Mouse (Mus musculus): ENCODE data around the gene Zbtb16.
A peak's percentile ranks its signal among the peaks of the same experiment; 100 is the strongest.

The Zbtb16 gene

DNA sequence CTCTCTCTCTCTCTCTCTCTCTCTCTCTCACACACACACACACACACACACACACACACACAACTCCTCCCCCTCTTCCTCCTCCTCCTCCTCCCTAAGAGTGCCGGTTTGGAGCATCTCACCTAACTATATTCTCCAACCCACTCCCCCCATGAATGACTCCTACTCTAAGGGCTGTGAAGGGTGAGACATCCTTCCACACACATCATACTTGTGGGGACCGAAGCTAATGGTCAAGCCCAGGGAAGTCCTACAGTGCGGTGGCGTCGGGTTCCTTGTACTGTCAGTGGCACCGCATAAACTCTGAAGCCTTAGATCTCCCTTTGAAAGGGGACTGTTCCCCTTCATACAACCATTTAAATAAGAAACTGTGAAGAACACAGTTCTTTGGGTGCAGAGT, 110.9 kb downstream of the Zbtb16 start:
- no peak for DNase-seq

DNA sequence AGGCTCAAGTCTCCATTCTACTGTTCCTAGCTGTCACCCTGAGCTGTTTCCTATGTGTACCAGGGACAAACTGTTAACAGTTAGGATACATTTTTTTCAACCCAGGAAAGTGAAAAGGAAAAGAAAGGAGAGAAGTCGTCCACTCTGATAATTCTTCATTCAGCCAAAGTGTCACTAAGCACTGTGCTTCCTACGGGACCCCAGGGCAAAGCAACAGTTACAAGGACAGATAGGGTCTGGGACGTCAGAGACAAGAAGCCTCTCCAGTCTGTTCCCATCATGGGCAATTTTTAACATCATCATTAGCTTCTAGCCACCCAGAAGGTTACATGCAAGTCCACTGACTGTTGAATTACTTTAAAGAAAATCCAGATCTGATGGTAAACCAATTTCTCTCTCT, 111.3 kb downstream of the Zbtb16 start:
- no peak for DNase-seq

DNA sequence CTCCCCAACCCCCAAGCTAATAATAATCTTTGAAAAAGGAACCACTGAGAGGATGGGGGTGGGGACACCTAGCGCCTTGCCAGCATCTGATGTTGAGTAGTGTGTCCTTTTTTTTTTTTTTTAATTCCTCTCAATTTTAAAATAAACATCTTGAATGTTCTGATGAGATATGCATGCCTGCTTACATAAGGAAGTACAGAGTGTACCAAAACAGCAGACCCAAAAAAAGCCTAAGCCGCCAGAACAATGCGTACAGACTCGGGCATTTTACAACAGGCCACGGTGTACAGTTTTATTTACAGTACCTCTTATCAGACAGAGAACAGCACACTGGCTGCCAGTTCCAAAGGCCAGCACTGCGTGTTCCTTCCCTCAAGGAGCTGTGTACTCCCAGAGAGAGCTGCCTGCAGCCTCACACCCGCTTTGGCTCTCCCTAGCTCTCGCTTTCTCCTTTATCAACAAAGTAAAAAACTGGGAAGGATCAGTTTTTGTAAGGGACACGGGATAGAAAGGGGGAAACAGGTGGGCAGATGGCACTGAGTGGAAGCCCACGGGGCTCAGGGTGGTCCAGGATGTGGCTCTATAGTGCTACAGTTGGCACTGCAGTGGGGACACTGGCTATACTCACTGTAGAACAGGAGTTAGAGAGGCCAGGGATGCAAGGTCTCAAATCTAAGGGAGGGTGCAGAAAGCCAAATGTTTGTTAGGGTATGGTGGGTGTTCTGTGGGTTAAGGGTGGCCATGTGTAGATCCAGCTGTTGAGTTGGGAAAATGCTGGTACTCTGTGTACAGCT, 112.3 kb downstream of the Zbtb16 start:
- peak; percentile 88 for DNase-seq

GRCm38 (mm10) chr9:48723025-48723424, 113.0 kb downstream of the Zbtb16 start:
- no peak for DNase-seq

DNA sequence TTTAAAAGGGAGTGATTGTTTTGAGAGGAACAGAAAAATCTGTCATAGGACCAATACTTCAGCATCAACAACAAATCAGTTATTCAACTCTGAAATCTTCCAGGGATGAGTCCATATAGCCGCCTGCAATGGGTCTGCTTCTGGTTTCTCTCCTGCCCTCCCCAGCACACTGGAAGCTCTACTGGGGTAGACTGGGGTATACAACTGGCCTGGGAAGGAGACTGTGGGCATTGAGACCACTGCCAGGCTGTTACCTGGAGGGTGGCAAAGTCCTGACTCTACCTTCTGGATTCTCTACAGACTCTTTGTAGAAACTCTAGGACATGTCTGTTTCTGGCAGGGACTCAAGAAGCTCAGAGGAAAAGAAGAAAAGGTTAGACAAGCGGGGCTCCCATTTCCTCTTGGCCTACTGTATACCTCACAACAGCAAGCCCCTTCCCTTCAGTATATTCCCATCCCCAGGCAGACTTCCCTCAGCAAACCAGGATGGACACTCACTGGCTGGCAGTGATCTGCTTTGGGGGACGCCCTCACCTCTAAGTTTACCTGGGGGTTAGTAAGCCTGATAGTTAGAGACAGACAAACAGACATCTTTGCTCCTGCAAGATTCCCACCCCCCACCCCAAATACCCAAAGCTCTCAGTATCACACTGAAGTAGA, 113.6 kb downstream of the Zbtb16 start:
- no peak for DNase-seq

- DNase-seq = no peak
Observed at GRCm38 (mm10) chr9:48721655-48722054, 114.4 kb downstream of the Zbtb16 start.

DNA sequence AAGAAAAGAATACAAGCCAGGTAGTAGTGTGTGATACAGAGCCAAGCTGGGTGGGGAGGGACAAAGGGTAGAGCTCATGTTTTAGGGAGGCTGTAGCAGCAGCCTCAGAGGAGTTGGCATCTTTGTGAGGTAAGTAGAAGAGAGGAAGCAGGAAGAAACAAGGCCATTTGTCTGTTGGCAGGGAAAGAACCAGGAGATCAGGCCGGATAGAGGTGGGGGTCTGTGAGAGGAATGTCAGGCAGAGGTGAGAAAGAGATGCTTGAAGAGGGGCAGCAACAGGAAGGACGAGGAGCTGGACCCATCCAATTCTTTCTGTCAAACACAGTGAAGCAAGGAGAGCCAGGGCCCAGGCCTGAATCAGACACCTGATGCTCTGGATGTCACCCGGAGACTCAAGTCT, 114.8 kb downstream of the Zbtb16 start:
- DNase-seq = no peak

- no peak for DNase-seq
Observed at GRCm38 (mm10) chr9:48720251-48720963, 115.6 kb downstream of the Zbtb16 start.

DNA sequence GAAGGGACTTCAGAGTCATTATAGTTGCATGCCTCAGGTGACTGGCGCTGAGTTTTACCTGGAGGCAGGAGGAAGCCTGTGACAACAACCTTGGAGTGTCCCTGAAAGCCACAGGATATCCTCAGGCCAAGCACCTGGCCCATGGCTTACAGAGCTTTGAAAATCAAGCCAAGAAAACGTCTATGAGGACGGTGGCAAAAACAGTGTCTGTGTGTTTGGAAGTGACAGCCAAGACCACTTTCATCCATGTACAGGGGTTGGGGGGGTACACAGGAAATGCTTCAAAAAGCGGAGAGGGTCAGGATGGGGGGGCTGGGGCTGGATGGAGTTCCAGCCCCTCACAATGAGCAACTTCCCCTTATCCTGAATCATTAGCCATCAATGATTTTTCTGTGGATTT, 116.4 kb downstream of the Zbtb16 start:
- no peak for DNase-seq

DNA sequence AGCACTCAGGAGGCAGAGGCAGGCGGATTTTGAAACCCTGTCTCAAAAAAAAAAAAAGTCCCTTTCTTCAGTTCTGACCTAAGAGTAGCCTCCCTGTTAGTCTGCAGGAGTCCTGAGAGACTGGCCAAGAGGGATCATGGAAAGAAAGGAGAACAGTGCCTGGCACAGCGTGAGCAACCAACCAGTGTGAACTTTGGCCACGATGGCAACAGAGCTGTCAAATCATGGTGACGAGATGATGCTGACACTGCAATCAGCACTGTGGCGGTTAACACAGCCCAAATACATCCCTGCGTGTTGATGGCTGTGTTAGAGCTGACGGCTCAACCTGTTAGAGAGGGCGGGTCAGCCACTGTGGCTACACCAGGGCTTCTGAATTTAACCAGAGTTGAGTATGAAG, 119.5 kb downstream of the Zbtb16 start:
- peak; percentile 39 for DNase-seq

- DNase-seq = no peak
Observed at GRCm38 (mm10) chr9:48715042-48715441, 121.0 kb downstream of the Zbtb16 start.

DNA sequence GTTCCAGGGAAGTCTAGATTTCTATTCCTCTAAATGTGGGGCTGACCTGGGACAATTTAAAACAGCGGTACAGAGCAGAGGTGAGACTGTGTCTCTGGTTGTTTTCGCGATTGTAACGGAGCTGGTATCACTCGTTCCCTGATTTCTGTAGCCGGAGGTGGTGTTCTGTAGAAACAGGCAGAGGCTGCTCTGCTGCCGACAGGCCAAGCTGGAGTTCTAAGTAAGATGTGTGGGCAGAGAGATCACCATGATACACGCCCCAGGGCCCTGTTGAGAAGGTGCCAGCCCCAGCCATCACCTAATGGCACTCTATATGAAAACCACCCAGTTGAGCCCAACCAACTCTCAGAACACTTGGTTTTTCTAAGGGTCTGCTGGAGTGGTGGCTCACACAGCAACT, 122.2 kb downstream of the Zbtb16 start:
- no peak for DNase-seq

GRCm38 (mm10) chr9:48712985-48713765, 122.8 kb downstream of the Zbtb16 start:
- no peak for DNase-seq

- no peak for DNase-seq
Observed at GRCm38 (mm10) chr9:48711826-48712225, 124.2 kb downstream of the Zbtb16 start.

DNA sequence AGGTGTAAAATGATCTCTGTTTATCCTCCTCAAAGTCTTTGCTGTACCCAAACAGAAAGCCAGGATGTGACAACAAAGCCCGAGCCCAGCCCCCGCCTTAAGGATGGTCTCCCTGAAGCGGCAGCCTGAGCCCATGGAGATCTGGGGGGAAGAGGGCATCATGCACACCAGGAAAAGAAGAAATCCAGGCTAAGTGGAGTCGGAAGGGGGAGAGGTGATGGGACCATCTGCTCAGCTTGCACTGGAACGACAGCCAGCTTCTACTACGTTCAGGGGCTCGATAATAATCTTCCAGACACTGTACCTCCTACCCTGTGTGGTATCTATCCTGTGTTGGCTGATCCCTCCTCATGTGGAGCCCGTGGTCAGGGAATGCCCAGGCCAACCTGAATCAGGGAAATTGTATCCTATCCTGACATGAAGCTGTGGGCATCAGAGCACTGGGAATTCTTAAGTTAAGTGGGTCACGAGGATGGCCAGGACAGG, 124.7 kb downstream of the Zbtb16 start:
- no peak for DNase-seq

DNA sequence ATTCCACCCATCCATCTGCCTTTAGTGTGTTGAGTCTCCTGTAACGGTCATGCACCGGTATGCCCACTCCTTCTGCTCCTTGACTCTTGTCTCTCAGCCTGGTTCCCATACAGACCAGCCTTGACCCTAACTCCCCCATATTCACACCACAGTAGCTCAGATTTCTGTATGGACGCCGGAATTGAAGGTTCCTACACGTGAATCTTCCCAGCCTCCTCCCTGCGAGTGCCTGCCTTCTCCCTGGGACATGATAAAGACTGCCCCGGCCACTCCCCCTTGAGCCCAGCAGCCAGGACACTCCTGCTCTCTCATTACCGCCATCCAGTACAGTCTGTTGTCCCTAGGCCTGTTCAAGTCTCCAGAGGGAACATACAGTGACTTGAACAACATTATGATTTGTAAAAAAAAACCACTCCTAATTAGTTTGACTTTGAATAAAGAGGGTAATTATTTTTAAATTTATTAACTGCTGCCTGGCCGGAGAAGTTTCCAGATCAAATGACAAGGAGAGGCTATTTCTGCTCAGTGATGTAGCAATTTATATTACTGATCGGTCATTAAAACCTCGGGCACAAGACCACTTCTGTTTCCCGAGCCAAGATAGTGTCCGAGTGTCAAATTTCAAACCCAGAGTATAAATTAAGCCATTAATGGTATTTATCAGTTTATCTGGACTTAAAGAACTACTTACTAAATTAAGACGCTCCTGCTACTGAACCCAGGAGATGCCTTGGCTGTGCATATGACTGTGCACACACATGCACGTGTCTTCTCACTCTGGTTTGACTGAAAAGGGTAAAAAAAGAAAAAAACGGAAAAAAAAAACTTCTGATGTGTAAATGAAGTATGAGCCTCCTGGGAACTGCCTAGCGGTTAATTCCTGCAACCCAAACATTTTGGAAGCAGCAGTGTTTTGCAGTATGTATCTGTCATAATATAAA, 125.4 kb downstream of the Zbtb16 start:
- no peak for DNase-seq

- DNase-seq = peak; percentile 40
Observed at GRCm38 (mm10) chr9:48707824-48708229, 128.2 kb downstream of the Zbtb16 start.

- no peak for DNase-seq
Observed at GRCm38 (mm10) chr9:48707134-48707823, 128.7 kb downstream of the Zbtb16 start.

GRCm38 (mm10) chr9:48701296-48701695, 134.7 kb downstream of the Zbtb16 start:
- DNase-seq = no peak

- DNase-seq = no peak
Observed at GRCm38 (mm10) chr9:48700871-48701270, 135.2 kb downstream of the Zbtb16 start.

DNA sequence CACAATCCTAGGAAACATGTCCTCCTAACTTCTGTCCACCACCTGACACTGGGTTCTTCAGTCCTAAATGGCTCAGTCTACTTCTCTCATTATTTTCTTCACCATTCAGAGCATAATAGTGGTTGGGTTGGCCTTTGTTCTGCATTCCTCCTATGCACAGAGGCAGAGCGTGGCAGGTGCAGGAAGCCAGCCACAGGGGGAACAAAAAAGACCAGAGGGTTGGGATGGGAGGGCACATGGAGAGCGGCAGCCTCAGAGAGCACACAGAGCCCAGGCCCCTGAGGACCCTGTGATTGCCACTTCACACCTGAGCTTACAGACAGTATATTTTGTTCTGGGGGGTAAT, 138.6 kb downstream of the Zbtb16 start:
- DNase-seq = no peak
